Mouse (Mus musculus) kidney, adult 11 months (tissue): ENCODE measurements around the gene Fcrl1.
A peak's percentile ranks its signal among the peaks of the same experiment; 100 is the strongest.
"Not testable (repeated sequence)": the region's sequence is repeated elsewhere in the genome, so short reads cannot be mapped to it uniquely, and the experiment has no call there.

ENCODE experiments used
- DNase-seq: peaks from one replicate; pipeline ENCODE4 v3.0.0; 2022

The Fcrl1 gene

DNA sequence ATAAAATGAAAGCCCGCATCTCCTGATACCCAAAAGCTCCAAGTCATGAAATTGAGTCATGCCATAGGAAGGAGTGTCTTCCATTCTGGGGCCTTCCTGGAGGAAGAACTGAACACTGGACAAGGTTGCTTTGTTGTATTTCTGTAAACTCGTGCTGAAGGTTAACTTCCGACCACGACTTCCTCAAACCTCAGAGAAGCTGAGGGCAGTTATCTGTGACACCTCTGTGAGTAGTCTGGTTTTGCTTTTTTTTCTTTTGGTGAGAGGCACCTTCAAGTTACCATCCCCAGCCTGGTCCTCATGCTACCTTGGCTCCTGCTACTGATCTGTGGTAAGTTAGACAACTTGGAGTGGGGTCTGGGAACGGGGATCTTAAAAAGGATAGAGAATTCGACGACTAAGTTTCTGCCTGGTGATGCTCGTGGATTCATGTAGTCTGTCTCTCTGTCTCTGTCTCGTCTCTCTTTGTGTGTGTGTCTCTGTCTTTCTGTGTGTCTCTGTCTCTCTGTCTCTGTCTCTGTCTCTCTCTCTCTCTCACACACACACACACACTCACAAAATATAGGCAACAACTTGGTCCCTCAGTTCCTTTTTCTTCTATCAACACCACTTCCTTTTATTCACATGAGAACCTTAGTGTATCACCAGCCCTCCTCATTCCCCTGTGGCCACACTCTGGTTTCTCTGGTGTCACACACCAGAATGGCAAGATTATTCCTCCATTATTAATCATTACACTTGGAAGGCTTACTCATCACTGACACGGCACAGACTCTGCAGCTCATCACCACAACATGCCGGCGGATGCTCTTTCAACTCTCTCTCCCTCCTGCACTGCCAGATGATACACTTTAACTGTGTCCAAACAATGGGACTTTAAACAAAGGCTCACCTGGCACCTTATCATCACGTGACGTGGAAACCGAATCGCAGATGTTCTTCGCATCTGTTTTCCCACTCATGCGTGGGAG is at the start of gene Fcrl1:
Gene Fcrl1, plus strand, starts transcription at position 193 of the 971 bp plus-strand sequence.
- no peak for DNase-seq

DNA sequence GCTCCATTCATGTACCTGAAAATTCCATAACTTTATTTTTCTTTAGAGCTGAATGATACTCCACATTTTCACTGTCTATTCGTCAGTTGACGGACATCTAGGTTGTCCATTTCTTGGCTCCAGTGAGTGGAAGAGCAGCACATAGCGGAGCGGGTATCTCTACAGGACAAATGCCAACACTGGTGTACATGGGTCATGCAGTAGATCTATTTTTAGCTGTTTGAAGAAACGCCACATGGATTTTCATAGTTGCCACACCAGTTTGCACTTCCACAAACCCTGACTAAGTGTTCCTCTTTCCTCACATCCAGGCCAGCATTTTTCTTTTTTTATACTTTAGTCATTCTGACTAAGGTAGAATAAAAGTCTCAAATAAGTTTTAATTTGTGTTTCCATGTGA is 38.3 kb upstream of the Fcrl1 start:
- DNase-seq, result no peak

DNA sequence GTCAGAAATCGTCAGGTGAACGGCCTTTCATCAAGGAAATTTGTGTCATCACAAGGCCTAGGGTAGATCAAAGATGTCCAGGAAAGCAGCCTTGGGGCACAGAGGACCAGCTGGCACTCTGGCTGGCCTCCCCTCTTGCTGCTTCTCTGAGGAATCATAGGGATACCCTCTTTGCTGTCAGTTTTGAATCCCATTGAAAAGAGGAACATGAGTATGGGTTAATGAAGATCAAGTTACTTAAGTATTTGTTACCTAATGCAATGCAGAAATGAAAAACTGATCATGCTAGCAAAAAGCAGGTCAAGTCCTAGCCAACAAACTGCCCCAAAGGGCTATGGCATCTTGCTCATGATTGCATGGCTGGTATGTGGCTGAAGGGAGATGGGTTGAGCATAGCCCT is 25.2 kb upstream of the Fcrl1 start:
- not testable (repeated sequence) for DNase-seq

DNA sequence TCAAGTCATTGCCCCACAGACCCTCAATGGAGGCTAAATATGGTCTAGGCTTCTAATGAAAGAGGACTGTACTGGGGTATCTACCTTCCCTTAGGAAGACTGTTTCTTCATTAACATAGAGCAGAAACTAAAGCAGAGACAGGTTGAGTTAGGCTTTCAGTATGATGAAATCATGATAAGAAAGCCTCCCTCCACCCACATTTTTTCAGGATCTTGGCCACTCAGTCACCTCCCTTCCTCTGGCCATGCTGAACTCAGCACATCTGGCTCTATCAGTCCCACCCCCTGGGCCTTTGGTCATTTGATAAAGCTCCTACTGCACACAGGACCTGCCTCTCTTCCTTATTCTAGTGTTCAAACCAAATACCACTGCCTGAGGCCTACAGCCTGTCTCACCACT is 18.6 kb upstream of the Fcrl1 start, which contains the start of gene Cd5l:
Gene Cd5l, plus strand, starts transcription at position 301 of the 400 bp plus-strand sequence.
- DNase-seq, result no peak

DNA sequence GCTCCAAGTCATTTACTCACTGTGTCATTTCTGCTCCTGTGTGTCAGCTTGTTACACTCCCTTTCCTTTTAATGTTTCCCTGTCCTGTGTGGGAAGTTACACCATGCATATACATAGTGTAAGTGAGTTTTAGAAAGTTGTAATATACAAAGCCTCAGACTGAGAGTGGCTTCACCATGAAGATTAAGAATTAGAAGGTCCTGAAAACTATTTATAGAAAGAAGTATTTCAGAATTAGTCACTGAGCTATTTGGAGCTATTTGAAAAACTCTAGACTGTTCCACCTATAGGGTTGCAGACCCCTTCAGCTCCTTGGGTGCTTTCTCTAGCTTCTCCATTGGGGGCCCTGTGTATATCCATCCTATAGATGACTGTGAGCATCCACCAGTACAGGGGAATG is 17.0 kb upstream of the Fcrl1 start:
- no peak for DNase-seq

DNA sequence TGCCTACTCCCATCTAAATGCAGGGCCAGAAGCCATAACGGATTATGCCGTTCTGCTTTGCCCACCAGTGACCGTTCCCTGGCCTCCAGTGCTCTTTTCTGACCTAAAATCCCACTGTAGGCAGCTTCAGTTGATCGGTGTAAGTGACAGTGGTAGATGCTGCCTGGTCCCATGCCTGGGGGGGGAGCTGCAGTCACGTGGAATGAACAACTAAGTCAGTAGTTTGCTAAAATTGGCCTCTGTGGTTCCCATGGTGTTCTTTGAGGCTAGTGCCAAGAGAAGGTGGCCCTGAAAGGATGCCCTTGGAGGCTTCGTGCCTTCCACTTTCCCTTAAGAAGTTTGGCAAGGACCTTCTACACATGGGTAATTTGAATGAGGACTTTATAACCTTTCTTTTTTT is 15.7 kb upstream of the Fcrl1 start:
- DNase-seq, result no peak

DNA sequence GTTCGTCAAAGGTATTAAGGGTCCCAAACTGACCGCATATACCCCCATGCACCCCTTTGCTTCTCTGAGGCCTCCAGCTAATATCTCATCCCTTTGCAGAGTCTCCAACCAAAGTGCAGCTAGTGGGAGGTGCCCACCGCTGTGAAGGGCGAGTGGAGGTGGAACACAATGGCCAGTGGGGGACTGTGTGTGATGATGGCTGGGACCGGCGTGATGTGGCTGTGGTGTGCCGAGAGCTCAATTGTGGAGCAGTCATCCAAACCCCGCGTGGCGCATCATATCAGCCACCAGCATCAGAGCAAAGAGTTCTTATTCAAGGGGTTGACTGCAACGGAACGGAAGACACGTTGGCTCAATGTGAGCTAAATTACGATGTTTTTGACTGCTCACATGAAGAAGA is 10.5 kb upstream of the Fcrl1 start:
- no peak for DNase-seq

DNA sequence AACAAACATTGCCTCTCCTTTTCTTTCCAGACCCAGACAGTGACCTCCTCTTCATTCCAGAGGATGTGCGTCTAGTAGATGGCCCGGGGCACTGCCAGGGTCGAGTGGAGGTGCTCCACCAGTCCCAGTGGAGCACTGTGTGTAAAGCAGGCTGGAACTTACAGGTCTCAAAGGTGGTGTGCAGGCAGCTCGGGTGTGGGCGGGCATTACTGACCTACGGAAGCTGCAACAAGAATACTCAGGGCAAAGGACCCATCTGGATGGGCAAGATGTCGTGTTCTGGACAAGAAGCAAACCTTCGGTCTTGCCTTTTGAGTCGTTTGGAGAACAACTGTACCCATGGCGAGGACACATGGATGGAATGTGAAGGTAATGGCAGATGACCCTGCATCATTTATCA is 8.7 kb upstream of the Fcrl1 start:
- DNase-seq, result no peak

DNA sequence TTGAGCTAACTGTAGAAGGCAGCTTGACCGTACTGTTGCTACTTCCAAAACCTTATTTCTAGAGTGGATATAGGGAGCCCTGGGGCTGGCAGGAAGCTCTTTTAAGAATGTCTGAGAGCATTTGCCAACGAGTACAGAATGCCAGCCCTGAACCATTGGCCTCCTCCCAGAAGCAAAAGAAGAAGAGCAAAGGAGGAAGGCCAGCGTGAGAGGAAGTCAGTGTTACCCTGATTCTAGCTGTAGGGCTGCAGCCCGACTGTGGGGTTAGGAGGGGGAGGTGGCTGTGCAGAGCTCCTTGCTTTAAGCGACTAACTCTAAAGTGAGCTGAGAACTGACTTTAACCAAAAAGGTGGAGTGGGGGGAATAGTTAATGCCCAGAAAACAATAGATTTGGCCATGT is 7.0 kb upstream of the Fcrl1 start:
- no peak for DNase-seq

DNA sequence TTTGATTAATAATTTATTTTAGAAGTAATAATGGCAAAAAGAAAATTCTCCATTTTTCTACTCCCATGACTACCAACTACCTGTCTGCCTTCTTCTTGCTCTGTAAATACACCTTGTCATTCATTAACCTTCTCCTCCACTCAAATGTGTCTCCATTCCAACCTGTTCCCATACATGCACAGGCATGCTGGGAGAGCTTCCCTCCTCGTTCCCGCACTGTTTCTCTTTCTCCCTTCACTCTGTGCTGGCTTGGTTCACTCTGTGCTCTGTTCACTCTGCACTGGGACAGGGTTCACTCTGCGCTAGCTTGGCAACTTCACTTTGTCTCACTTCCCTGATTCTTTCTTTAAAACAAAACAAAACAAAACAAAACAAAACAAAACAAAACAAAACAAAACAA is 1.0 kb downstream of the Fcrl1 start:
- DNase-seq, result no peak

DNA sequence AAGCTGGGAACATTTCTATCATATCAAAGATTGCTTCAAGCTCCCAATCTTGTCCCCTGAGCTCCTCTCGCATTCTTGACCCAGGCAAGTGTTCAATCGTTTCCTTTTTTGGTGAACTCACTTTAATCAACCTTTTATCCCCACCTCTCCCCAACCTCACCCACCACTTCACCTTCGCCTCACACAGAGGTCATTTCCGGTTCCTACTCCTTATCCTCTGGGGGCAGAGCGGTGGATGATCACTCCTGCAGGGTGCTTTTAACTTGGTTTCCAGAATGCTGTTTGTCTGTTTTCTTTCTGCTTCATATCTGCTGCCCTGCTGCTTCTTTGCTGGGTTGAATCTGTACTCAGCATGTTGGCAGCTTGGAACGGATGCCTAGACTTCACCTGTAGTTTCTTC is 1.5 kb downstream of the Fcrl1 start:
- no peak for DNase-seq

DNA sequence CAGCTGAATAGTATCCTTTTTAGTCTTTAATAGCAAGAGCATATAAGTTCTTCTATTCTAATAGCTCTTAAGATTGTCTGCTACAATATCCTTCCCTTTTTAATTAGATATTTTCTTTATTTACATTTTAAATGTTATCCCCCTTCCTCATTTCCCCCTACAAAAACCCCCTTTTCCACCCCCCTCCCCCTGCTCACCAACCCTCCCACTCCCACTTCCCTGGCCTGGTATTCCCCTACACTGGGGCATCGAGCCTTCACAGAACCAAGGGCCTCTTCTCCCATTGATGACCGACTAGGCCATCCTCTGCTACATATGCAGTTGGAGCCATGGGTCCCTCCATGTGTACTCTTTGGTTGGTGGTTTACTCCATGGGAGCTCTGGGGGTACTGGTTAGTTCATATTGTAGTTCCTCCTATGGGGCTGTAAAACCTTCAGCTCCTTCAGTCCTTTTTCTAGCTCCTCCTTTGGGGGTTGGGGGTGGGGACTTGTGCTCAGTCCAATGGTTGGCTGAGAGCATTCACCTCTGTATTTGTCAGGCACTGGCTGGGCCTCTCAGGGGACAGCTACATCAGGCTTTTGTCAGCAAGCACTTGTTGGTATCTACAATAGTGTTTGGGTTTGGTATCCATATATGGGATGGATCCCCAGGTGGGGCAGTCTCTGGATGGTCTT is 3.6 kb downstream of the Fcrl1 start:
- not testable (repeated sequence) for DNase-seq

DNA sequence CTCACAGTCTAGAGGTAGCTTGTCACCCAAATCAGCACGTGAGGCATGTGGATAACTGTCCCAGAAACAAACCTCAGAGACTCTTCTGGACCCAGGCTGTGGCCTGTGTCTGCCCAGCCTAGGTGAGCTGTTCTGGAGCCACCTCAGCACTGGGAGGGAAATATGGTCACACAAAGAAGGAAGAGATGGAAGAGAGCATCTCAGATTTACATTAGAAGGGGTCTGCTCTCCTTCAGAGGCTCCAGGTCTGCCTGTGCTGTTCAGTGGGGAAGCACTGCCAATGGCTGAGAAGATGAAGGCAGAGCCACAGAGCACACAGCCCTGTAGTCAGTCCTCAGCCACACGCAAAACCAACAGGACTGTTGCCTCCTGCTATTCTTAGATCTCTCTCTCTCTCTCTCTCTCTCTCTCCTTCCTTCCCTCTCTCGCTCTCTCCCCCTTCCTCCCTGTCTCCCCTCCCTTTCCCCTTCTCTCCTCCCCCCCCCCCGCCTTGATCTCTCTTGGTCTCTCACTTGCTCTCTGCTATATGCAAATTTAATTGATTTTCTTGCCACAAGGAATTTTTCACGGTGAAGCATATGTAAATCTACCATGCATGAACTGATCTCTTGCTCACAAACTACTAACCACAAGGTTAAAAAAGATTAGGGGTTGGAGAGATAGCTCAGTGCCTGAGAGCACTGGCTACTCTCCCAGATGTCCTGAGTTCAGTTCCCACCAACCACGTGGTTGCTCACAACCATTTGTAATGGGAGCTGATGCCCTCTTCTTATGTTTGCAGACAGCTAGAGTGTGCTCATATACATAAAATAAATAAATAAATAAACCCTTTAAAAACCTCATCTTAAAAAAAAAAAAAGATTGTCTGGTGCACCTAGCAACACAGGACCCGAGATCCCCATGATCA is 5.9 kb downstream of the Fcrl1 start:
- no peak for DNase-seq

DNA sequence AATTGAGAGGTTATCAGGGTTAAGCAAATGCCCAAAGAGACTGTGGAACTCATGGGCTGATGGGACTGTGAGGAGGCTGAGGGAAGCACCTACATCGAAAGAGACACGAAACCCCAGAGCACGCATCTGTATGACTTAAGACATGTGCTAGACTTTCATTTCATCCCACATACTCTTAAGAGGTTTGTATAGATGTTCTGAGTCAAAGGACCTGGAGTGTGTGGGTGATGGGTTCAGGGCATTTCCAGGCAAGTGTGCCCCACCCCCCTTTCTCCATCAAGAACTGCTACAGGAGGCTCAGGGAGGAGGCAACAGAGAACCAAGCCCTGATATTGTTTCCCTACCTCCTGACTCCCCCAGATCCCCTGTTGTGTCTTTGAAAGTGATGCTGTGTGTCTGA is 7.1 kb downstream of the Fcrl1 start:
- no peak for DNase-seq

DNA sequence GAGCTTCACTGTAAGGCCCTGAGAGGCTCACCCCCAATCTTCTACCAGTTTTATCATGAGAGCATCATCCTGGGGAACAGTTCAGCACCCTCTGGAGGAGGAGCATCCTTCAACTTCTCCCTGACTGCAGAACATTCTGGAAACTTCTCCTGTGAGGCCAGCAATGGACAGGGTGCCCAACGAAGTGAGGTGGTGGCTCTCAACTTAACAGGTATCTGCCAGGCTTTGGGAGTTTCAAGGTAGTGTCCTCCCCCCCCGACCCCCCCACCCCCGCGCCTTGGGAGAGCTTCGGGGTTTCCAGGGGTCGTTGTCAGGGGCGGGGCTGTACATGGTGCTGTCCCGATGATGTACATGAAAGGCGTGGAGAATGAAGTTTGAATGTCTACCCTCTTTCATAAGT is 8.9 kb downstream of the Fcrl1 start:
- DNase-seq, result no peak

DNA sequence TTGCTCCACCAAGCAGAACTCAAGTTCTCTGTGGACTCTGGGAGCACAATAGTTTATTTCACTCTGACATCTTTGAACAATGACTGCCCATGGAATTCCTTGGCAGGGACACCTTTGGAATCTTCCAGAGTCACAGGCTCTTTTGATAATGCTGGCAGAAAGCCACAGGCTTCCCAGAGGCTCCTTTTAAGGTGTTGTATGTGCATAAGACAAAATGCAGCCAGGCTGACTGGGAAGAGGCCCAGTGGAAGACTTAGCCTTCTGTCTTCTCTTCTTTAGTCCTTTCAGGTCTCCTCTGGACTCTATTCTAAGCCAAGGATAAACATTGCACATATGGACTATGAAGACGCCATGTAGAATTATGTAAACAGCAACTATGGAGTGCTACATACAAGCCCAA is 14.7 kb downstream of the Fcrl1 start:
- DNase-seq, result no peak

DNA sequence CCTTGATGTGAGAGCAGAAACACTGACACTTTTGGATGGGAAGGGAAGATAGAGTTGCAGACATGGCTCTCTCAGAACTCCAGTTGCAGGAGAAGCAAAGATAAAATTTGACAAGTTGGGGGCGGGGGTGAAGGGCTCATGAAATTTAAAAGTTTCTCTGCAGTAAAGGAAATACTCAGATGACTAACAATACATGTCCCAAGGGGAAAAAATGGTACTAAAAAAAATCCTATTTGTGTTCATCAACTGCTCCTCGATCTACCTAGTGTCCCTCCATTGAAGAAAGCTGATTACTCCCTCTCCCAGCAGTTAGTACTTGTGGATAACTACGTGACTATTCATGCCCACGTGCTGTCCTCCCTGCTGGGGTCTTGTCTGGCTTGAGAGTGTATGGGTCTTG is 22.6 kb downstream of the Fcrl1 start:
- no peak for DNase-seq

DNA sequence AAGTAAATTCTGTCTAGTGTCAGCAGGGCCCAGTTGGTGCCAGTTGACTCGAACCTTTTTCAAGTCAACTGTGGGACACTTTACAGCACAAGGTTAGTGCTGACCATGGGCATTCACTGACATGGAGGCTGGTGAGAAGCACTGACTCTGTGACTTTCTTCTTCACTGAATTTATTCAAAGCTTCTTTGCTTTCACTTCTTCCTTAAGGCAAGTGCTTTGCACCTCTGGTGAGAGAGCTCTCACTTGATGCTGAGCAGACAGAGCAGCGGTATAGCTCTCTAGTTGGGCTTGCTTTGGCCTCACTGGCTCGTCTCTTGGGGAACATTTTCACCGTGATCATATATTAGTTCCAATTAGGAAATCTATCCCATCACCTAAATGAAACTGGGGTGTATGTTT is 23.7 kb downstream of the Fcrl1 start:
- DNase-seq, result no peak

DNA sequence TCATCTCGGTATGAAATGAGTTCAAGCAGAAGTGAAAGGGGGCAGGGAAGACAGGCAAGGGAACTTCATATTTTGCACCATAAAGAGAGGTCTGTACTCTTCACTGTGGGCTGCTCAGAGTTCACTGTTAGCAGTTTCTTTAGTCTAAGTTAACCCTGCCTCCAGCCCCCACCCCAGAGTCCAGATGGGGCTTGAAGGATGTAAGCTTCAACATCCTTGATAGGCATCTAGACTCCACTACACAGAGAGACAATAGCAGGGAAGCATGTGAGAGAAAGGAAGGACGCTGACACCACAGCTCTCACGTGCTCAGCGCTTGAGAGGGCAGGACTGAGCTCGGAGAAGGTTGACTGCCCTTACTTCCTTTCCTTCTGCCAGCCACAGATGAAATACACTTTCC is 25.1 kb downstream of the Fcrl1 start:
- no peak for DNase-seq

DNA sequence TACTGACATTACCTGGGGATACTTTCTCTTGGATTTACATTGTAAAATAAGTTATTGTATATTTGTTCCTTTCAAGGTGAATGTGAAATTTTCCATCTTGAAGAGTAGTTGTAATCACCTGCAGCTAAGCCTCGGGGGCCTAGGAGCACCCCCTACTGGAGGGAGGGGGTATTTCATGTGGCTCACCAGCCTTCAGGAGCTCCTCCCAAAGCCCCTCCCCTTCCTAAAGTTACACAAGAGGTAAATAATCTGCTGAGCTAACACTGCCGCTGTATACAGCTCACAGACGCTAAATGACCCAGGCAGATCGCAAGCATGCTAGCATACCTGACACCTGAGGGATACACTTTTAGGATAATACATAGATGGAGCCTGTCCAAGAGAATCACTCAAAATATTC is 32.0 kb downstream of the Fcrl1 start:
- no peak for DNase-seq

DNA sequence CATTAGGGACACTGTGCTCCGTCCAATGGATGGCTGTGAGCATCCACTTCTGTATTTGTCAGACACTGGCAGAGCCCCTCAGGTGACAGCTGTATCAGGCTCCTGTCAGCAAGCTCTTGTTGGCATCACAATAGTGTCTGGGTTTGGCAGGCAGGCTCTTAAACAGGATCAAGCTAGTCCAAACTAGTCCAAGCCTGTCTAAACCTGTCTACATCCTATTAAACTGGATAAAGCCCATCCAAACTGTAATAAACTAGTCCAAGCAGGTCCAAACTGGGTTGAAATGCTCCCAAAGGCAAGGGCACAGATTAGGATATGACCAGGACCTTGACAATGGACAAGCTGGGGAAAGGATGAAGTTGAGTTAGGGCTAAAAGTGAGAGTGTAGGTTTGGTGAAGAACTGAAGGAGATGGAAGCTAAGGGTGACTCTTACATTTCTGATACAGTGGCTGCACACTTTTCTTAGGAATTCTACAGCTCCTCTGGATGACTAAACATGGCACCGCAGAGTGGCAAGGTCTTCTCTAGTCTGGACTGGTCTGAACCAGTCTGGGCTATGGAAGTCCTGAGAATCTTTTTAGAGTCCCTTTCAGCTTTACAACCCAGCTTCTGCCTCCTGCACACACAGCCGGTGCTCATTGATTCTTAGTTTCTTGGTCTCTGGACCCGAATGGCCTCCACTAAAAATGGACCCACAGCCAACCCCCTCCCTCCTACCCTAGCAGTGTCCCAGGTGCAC is 33.2 kb downstream of the Fcrl1 start:
- DNase-seq, result no peak

DNA sequence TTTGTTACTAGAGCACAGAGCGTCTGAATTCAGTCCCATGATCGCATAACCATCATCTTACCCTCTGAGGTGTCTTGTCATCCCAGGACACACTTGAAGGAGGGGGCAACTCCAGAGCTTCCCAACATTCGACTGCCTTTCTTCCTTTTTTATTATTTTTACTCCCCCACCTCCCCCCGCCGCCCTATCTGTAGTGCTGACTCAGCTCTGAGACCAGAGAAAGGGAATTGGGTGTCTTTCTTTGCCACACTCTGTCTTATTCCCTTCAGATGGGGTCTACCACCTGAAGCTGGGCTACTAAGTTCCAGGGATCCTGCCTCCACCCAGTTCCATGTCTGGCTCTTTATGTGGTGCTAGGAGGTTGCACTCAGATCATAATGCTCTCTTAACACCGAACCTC is 34.4 kb downstream of the Fcrl1 start:
- no peak for DNase-seq

DNA sequence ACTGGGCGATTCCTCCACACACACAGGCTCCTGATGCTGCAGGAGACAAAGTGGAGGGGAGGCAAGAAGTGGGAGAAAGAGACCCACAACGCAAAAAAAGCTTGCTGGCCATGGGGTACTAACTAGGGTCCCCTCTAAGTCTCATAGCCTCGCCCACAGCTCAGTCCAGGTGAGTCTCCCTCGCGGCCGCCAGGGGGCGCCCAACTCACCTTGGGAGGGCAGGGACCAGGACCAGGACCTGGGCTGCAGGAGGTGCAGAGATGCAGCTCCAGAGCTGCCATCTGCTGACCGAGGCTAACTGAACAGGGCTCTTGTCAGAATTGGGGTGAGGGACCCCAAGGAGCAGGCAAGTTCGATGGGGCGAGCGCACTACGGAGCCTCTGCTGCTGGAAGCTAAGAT is 35.0 kb downstream of the Fcrl1 start:
- peak; percentile 12 for DNase-seq
